Mouse (Mus musculus) bone marrow macrophage, adult 2 months (primary cell): Measurements from ENCODE around the gene Pter.

ENCODE experiments used
- CTCF ChIP-seq: IDR thresholded peaks from 2 replicates; pipeline ENCODE4 v1.5.1; 2012; ENCODE audit warnings: low read depth, mild to moderate bottlenecking, low read length, moderate library complexity
- POLR2A ChIP-seq: IDR thresholded peaks from 2 replicates; pipeline ENCODE4 v1.6.1; 2012; ENCODE audit warnings: mild to moderate bottlenecking, low read depth, low read length, borderline replicate concordance

- TF ChIP-seq CTCF (no peak), POLR2A (no peak)
Observed at GRCm38 (mm10) chr2:13010030-13010459, 86.2 kb downstream of the Pter start.
